Mouse (Mus musculus) B cell, adult 2 months (primary cell): Measurements from ENCODE around the gene 1700023F06Rik.
A peak's percentile ranks its signal among the peaks of the same experiment; 100 is the strongest.

ENCODE experiments used
- DNase-seq, 2 experiments: peaks; one replicate each; pipeline ENCODE4 v3.0.0; 2022

The 1700023F06Rik gene

GRCm38 (mm10) chr11:103181349-103181748 lies 27.0 kb downstream of the 1700023F06Rik start:
- no peak for DNase-seq

- no peak for DNase-seq
These were observed 27.9 kb downstream of the 1700023F06Rik start for GRCm38 (mm10) chr11:103180426-103180825.

DNA sequence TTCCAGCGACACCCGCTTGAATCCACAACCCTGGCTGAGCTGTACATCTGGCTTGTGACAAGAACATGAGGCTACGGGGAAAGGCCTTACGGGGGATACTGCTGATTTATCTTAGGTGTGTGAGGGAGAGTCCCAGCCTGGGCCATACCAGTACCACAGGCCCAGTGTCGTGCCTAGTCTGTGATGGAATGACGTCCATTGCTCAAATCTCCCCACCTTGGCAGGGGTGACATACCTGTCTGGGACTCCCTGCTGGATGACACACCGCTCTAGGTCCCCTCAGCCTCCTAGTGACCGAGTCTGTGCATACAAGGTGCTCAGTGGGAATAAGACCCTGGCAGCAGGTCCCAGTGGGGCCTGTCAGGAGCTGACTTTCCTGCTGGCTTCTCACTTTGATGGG lies 29.6 kb downstream of the 1700023F06Rik start:
- DNase-seq: no peak

DNA sequence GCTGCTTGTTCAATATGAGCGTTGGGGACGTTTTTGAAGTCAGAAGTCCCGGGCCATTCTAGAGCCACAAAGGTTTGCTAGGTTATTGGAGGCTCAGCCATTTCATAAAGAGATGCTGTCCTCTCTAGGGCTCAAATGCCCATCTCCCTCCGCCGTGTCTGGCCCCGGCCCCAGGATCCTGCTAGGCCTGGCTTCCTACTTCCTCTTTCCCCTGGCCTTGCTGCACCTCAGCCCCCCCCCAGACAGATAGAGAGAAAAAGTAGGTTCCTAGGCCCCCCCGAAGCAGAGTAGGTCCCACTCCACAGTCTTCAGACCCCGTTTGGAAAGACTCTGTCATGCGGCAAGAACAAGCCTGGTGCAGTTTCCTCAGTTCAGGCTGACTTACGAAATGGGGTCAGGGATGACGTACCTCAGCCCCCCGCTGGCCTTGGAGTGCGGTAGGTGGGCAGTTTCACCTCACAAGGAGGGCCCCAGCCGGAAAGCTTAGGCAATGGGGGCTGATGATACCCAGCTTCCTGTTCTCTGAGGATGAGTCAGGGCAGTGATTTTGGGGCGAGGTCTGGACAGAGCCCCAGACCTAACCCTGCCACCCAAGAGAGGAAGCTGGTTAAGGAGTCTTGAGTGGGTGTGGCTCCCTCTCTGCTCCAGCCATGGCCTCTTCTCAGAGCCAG lies 30.4 kb downstream of the 1700023F06Rik start:
- DNase-seq: peak; percentile 52 to 60

GRCm38 (mm10) chr11:103177216-103177615 lies 31.1 kb downstream of the 1700023F06Rik start:
- DNase-seq: peak; percentile 27 to 28

DNA sequence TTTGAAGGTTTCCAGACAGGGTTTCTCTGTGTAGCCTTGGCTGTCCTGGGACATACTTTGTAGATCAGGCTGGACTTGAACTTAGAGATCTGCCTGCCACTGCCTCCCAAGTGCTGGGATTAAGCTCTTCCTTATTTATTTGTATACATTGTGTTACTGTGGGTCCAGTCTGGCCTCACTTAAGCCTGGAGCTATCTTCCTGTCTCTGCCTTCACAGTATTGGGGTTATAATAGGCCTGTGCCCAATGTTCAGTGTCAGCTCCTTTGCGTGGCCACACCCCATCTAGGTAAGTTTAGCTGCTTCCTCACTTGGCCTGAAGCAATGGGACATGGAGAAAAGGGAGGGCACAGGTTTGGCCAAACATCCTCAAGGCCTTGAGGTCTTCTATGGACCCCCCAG lies 31.8 kb downstream of the 1700023F06Rik start:
- DNase-seq: no peak

DNA sequence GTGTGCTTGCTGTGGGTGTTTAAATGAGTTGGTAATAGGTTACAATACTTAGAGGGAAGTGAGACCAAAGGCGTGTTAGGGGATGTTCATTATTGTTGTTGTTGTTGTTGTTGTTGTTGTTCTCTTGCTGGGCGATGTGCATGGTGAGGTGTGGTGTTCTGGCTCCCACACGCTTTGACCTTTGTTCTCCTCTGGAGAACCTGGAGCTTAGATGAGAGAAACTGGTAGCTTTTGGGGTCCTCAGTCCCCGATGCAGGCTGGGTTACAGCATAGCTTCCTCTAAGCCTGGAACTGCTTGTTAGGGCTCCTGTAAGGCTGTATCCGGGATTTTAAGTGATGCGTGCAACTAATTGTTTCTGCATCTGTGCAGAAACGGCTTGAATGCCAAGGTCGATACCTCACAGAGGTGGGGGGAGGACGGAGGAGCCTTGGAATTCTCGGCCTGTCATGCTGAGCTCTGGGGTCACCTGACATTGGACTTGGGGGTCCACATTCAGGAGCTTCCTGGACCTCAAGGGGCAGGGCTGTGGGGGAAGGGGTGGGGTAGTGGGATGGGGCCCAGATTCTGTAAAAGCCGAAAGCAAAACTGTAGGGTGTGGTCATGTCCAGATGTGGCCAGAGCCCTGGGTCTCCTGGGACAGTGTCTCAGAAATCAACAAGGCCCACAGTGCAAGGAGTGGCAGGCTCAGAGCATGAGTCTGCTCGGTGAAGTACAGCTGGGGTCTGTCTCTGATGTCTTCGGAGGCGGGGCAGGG lies 32.5 kb downstream of the 1700023F06Rik start:
- DNase-seq: peak; percentile 40 to 51

GRCm38 (mm10) chr11:103174891-103175391 lies 33.4 kb downstream of the 1700023F06Rik start:
- peak; percentile 88 to 92 for DNase-seq

DNA sequence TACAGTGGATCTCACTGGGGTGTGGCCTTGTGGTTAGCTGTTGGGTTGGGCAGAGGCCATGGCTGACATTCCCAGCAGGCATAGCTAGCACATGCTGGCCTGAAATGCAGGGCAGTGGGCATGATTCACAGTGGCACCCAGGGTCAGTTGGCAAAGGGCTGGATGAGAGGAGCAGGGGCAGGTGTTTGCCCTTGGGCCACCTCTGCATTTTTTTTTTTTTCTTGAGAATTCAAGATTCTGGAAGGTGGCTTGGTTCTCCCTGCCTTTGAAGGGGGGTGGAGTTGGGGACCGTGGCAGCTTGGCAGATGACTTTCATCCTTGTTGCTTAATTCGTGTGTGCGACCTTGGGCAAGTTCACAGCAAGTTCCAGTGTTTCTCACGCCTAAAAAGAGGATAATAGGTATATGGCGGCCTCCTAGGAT lies 33.9 kb downstream of the 1700023F06Rik start:
- DNase-seq: no peak

- DNase-seq: no peak
These were observed 34.5 kb downstream of the 1700023F06Rik start for GRCm38 (mm10) chr11:103173771-103174344.

DNA sequence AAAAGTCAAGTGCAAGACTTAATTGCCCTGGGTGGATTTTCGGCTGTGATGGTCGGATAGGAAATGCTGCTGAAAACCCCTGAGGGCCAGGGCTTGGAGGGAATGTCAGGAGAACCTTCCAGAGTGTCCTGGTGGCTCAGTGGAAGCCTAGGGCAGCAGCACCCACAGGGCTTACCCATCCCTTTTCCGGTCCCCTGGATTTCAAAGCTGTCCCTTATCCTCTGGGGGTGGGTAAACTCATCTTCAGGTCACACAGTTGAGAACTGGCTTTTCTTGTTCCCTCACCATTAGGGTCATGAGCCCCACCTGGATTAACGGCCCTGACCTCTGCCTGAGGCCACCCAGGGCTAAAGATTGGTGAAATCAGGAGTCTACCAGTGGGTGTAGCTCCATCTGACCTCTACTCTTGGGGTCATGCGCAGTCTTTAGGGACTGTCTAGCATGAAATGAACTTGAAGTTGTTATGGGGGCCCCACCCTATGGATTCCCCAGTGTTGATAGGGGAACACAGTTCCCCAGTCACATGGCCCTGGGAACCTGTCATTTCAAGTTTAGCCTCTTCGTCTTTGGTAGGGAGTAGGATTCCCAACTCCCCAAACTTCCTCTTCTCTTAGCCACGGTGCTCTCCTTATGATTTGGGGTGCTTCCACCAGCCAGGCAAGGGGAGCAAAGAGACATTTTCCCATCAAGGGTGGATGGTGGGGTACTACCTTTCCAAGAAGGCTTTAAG lies 35.2 kb downstream of the 1700023F06Rik start:
- DNase-seq: no peak

DNA sequence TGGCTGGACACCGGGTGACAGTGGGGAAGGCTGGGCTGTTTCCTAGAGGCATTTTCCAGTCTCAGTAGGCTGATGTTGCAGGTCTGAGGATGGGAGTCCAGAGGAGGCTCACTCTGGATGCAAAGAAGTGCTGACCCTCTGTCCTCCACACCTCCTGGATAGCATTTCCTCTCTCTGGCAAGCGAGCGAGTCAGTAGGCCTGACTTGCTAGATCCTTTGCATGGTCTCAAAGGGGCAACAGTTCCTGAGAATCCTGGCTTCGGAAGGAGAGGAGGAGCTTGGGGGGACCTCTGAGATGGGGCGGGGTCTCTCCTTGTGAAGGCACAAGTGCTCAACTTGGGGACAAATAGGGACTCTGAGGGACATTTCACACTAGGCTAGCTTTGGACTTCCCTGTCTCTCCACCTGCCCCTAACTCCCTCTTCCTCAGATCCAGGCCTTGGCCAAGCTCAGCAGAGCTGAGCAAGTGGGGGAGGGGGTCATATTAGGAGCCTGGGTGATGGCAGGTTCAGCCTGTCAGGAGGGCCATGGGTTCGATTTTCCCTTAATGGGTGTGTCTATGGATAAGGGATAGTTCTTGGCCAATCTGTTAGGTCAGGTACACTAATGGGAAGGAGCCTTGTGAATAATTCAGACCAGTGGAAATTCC lies 35.8 kb downstream of the 1700023F06Rik start:
- no peak for DNase-seq

GRCm38 (mm10) chr11:103171703-103172391 lies 36.5 kb downstream of the 1700023F06Rik start:
- peak; percentile 44 to 48 for DNase-seq

GRCm38 (mm10) chr11:103171286-103171620 lies 37.1 kb downstream of the 1700023F06Rik start:
- DNase-seq: no peak

DNA sequence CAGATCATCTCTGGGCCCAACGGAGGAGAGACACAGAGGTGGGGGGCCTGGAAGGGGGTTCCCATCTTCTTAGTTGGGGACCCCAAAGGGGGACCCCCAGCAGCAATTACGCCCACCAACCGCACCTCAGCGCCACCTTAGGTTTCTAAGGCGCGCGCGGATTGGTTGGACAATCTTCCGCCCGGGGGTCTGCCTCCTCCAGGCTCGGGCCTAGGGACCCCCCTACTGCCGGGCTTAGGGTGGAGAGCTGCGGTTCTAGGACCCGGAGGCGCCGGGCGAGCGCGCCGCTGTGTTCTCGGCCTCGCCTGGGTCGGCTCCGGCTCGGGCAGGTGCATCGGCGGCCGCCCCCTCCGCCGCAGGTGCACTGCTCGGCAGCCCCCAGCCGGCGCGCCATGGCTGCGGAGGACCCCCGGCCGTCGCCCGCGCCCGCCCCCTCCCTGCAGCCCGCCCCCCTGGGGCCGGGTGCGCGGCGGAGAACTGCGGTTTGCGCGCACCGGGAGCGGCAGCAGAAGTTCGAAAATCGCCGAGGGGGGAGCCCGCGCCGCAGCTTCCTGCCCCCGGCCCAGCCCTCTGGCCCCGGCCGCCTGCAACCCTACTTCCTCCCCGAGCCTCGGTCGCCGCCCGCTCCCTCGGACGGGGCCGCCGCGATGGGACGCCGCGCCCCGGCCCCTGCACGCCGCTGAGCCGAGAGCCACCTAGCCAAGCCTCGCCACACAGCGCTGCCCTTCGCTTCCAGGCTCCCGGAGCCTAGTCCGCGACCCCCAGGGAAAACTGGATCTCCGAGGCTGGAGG lies 37.7 kb downstream of the 1700023F06Rik start, which contains the start of gene Fmnl1:
Gene Fmnl1 (plus strand): TSS at position 614 of the 792 bp plus-strand sequence.
- peak; percentile 75 to 78 for DNase-seq

- no peak for DNase-seq
These were observed 38.3 kb downstream of the 1700023F06Rik start for GRCm38 (mm10) chr11:103170111-103170493.

DNA sequence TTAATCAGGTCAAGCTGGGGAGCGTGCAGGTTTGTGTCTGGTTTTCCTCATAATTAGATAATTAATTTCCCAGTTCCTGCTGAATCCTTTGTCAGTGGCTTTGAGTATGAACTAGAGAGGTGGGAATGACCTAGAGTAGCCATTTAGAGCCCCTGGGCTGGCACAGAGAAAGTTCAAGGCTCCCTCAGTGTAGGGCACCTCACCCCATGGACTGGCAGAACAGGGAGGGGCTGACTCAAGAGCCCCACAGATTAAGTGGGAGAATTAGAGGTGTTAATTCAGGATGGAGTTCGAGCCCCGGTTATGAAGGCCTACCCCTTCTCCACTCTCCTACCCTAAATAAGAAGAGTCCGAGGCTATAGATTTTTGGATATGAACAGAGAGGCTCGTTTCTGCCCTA lies 38.7 kb downstream of the 1700023F06Rik start:
- no peak for DNase-seq

DNA sequence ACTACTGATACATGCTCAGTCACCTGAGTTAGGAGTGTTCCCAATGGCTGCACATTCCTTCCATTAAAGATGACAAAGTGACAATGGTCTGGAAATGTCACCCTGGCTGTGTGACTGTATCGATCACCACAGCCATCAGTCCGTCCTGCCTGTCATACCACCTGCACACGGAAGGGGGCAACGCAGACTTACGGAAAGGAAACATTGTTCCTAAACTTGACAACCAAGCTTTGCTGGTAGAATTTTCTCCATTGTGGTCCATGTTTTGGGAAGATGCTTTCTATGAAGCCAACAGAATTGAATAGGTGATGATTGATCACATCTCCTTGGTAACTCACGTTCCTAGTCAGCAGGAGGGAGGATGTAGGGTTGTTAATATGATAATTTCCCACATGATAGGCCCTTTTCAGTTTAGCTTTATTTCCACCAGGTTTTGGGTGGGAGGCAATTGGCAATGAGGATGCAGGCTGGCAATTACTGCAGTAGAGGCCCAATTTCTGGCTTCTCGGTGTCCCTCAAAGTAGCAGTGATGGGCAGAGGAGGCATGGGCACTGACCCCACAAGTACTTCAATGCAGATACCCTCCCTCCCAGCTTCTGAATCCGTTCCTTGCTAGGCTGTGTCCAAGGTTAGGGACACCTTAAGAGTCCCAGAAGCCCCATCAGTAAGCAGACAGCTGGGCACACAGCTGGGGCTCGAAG lies 39.5 kb downstream of the 1700023F06Rik start:
- DNase-seq: peak; percentile 84 to 86

DNA sequence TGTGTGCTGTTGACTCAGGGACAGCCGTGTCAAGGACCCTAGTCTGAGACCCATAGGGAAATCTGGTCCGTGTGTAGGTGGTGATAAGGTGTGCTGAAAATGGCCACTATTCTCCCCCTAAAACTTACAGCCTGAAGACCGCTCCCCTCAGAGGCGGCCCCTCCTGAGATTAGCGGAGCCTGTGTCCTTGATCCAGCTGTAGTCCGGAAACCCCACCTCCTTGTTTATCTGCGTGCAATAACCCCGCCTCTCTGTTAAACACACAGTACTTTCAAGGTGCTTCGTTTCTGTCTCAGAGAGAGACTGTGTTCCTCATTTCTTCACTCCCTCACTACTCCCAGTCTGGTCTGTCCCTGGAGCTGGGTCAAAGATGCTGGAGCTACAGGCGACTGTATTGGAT lies 44.0 kb downstream of the 1700023F06Rik start:
- peak; percentile 55 to 58 for DNase-seq

DNA sequence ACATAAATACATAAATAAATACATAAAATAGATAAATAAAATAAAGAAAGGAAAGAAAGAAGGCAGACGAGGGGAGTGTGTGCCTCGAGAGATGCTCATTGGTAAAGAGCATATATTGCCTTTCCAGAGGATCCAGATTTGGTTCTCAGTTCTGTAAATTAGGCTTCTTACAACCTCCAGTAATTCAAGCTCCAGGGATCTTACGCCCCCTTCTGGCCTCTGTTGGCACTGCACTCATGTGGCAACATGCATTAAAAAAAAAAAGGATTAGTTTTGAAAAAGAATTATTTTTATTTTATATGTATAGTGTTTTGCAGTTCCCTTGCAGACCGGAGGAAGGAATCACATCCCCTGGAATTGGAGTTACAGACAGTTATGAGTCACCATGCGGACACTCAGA lies 46.2 kb downstream of the 1700023F06Rik start:
- DNase-seq: peak; percentile 83 to 84
